In the genomic region with DNA sequence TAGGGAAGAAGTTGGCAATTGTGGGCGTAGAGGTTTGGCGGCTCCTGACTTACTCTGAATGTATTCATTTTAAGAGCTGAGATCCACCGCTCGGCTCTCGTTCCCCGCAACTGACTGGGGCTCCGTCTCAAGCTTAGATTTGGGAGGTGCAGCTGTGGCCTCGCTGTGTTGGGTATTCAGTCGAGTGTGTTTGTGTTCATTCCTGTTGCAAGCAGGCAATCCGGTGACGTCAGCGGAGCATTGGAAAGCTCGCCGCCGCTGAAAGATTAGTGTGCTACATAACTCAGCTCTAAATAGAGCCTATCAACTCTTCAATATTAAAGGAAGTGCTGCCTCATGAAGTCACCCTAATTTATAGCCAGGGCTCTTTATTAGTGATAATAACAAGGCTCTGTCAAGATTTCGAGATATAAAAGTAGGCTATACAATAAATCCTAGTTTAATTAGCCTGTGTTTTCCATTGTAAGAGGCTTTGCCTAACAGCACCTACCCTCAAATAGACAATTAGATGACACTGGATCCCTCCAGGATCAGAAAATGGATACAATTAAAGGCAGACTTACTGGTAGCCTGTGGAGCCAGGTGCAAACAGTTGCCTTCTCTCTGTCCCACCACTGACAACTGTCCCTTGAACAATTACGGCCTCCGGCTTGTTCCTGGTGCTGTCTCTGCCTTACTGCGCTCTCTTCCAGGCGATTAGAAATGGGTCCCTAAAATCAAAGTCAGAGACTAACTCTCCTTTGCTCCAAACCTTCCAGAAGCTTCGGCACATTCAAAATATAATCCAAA, we compare ENCODE assay signal across 10 mouse cellular contexts. TPM values are rescaled to one million over a fixed set of nuclear protein-coding genes. Genes with fewer than 3 reads are reported as not detected.
DNase-seq lines count a peak whose midpoint lies in the region; ATAC-seq lines count a peak whose summit lies in the region.
"Had no signal": no experiment of that assay in that cellular context is flagged by ENCODE, and none has a peak within 500 bp of the region (broad histone marks: within the 10 kb centered on the region; RNA-seq: fewer than 3 reads in every experiment).

No protein-coding gene starts in this region.

- H3K27me3 ChIP-seq in neural tube, embryonic 12.5 days (replicated peaks), result no peaks in the 10 kb centered on the region
- H3K27me3 ChIP-seq: liver, embryonic 15.5 days; stomach, embryonic 15.5 days had no signal

- no peaks in the 10 kb centered on the region for H3K36me3 ChIP-seq in neural tube, embryonic 12.5 days
- H3K36me3 ChIP-seq: liver, embryonic 15.5 days; stomach, embryonic 15.5 days had no signal

- ATAC-seq in neural tube, embryonic 12.5 days (ENCODE audit: low FRiP score, low read depth), result 0 out of 2 replicates have a peak, but pooled peaks have one; percentile 24

- DNase-seq in gastrocnemius, postnatal 14 days, result peak; percentile 8
- no peak for DNase-seq in gastrocnemius, postnatal 4 days (ENCODE audit: low spot score in 2 of 2)
- no peak for DNase-seq in neural tube, embryonic 10.5 days (ENCODE audit: extremely low spot score, low spot score)
- DNase-seq in layer of hippocampus, adult 8-10 months (ENCODE audit: low spot score in 2 of 2), result peak; percentile 12 to 37
- peak; percentile 9 for DNase-seq in retina, embryonic 14.5 days (ENCODE audit: low spot score)
- DNase-seq in spleen, postnatal 14 days (ENCODE audit: low spot score in 2 of 2), result no peak
- no peak for DNase-seq in testis, postnatal 14 days (ENCODE audit: low spot score)

- H3K4me2 ChIP-seq in neural tube, embryonic 12.5 days (replicated peaks), result no peak overlapping the region
- H3K4me2 ChIP-seq: liver, embryonic 15.5 days; stomach, embryonic 15.5 days had no signal

- H3K27ac ChIP-seq in neural tube, embryonic 12.5 days, result no peak overlapping the region
- H3K27ac ChIP-seq: liver, embryonic 15.5 days; stomach, embryonic 15.5 days had no signal

- no peaks in the 10 kb centered on the region for H3K4me1 ChIP-seq in neural tube, embryonic 12.5 days
- H3K4me1 ChIP-seq: liver, embryonic 15.5 days; stomach, embryonic 15.5 days had no signal

- H3K9ac ChIP-seq in neural tube, embryonic 12.5 days, result no peak overlapping the region
- H3K9ac ChIP-seq: liver, embryonic 15.5 days; stomach, embryonic 15.5 days had no signal

- H3K4me3 ChIP-seq in neural tube, embryonic 12.5 days, result no peak overlapping the region
- H3K4me3 ChIP-seq: liver, embryonic 15.5 days; stomach, embryonic 15.5 days had no signal

- intact Hi-C loops in gastrocnemius, postnatal 14 days (cut with DNase I; ENCODE audit: low total_unique reads), result loop anchor here (10.0 kb wide), 2 partner anchors 110 to 260 kb away; no protein-coding TSS in a partner anchor

- 72% methylated on average over 21 of the region's 21 CpGs for WGBS in neural tube, embryonic 12.5 days

- no peaks in the 10 kb centered on the region for H3K9me3 ChIP-seq in neural tube, embryonic 12.5 days
- H3K9me3 ChIP-seq: liver, embryonic 15.5 days; stomach, embryonic 15.5 days had no signal

RNA-seq across cellular contexts. Expression of gene Fez2, which starts 36.4 kb away (rescaled TPM):
- total RNA-seq in gastrocnemius, postnatal 14 days (2021), result 10 to 100 TPM; 47.3 to 48.8 TPM
- 10 to 100 TPM; 52.9 to 56.6 TPM for total RNA-seq in gastrocnemius, postnatal 4 days (2021)
- polyA plus RNA-seq in neural tube, embryonic 12.5 days (2016; fragmentation: Nextera tagmentation; extraction: Ambion mirVana), result 52.2 and 53.4 TPM in 2 replicates
- 10 to 100 TPM; 34.4 to 40.9 (median 36.8) TPM for total RNA-seq in layer of hippocampus, adult 8-10 months (2022)

RNA-seq across cellular contexts. Expression of gene Vit, which starts 53.5 kb away (rescaled TPM):
- total RNA-seq in gastrocnemius, postnatal 14 days (2021), result 1 to 10 TPM; 2.1 to 3.1 TPM
- total RNA-seq in gastrocnemius, postnatal 4 days (2021), result 1 to 10 TPM; 1.8 to 1.9 TPM
- 15.1 and 15.9 TPM in 2 replicates for polyA plus RNA-seq in neural tube, embryonic 12.5 days (2016; fragmentation: Nextera tagmentation; extraction: Ambion mirVana)
- total RNA-seq in layer of hippocampus, adult 8-10 months (2022), result 1 to 10 TPM; 5.1 to 6.1 (median 5.5) TPM

Comparison
In these comparisons a context has a peak if more than half of its experiments do, and no peak if none do; other contexts are left out.
1. DNase-seq: peak in gastrocnemius, postnatal 14 days (single experiment), layer of hippocampus, adult 8-10 months (2 of 2) and retina, embryonic 14.5 days (single experiment); none in gastrocnemius, postnatal 4 days (0 of 2), neural tube, embryonic 10.5 days (single experiment), spleen, postnatal 14 days (0 of 2) and testis, postnatal 14 days (single experiment).